Mouse (Mus musculus) olfactory bulb, adult 2 months (tissue): Measurements from ENCODE around the gene Flg. TPM values are rescaled to one million over a fixed set of nuclear protein-coding genes. Genes with fewer than 3 reads are reported as not detected.

Experiments
- H3K27ac ChIP-seq: fragments of 200-500 bp; 2 replicates; pipeline ENCODE4 v1.5.1; 2012; ENCODE audit warnings: low read depth, low read length; ENCODE audit not compliant: insufficient read depth
- H3K4me1 ChIP-seq: fragments of 200-500 bp; 2 replicates; pipeline ENCODE4 v1.6.1; 2012; ENCODE audit warnings: low read length; ENCODE audit not compliant: control insufficient read depth, insufficient read depth
- H3K4me3 ChIP-seq: fragments of 200-500 bp; 2 replicates; pipeline ENCODE4 v1.5.1; 2012; ENCODE audit warnings: mild to moderate bottlenecking, low read depth, low read length, moderate library complexity; ENCODE audit not compliant: insufficient read depth
- CTCF ChIP-seq: fragments of 200-500 bp; IDR thresholded peaks from 2 replicates; pipeline ENCODE4 v1.5.1; 2012; ENCODE audit warnings: low read depth, mild to moderate bottlenecking, low read length, moderate library complexity; ENCODE audit not compliant: insufficient read depth
- POLR2A ChIP-seq: fragments of 200-500 bp; IDR thresholded peaks from 2 replicates; pipeline ENCODE4 v1.6.1; 2012; ENCODE audit warnings: mild to moderate bottlenecking, low read depth, low read length, moderate library complexity; ENCODE audit not compliant: insufficient read depth
- WGBS: fragments of 180-500 bp; shearing (Covaris S2); methylation state at CpG from one replicate; pipeline ENCODE4 v1.1.7; 2018; 5-methylcytosine and 5-hydroxymethylcytosine counted together
- polyA plus RNA-seq: library from polyadenylated mRNA; stranded (reverse); fragments of >200 nt; gene quantifications from 2 replicates; pipeline ENCODE4 v1.2.4, GENCODE M21; 2012; ENCODE audit warnings: low replicate concordance; ENCODE audit not compliant: missing spikeins, insufficient read depth, insufficient read length

Gene Flg
- not detected in 2 replicates for polyA plus RNA-seq

DNA sequence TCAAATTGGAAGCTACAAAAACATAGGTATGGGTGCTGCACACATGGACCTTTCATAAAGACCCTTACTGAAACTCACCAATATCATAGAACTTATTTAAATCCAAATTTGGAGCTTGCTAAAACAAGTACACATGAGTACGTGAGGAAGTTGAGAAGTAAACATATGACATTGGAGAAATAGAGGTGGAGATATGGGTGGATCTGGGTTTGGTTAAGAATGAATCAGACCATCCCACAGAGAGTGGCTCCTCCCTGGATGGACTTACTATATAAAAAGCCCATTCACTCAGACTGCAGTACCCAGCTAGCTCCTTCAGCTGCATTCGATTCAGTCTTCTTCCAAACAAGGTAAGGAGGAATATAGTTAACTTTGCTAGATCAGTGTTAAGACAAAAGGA lies at the start of gene Flg:
TSS of gene Flg (plus strand) at position 301 of the 400 bp plus-strand sequence.
- Histone ChIP-seq H3K4me1 (no peaks in the 10 kb centered on the region), H3K4me3 (no peak within 1 kb of the TSS), H3K27ac (no peak within 1 kb of the TSS)
- WGBS = 84% methylated on average over 2 of the region's 2 CpGs
- TF ChIP-seq CTCF = no peak
- no peak for TF ChIP-seq POLR2A

DNA sequence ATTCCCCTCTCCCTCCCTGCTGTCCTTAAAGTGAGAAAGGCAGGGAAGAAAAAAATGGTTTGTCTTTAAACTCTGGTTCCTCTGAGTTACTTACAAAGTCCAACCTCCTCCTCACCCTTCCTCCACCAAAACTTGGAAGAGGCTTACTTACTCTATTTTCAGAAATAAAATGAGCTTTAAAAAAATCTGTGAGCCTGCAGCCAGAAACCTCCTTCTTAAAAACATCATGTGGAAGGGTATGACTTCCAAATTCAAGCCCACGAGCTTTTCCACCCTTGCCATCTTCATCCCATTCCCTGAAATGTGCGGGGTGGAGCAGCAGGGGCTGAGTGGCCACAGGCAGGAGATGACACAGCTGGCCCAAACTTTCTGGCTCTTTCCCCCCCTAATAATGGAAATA lies 24.2 kb downstream of the Flg start:
- Histone ChIP-seq H3K4me3 (no peak overlapping the region), H3K4me1 (no peaks in the 10 kb centered on the region; the same call in 1 of the 2 replicates), H3K27ac (no peak overlapping the region)
- TF ChIP-seq POLR2A (no peak), CTCF (no peak)
- WGBS = 68% methylated on average over 2 of the region's 2 CpGs

DNA sequence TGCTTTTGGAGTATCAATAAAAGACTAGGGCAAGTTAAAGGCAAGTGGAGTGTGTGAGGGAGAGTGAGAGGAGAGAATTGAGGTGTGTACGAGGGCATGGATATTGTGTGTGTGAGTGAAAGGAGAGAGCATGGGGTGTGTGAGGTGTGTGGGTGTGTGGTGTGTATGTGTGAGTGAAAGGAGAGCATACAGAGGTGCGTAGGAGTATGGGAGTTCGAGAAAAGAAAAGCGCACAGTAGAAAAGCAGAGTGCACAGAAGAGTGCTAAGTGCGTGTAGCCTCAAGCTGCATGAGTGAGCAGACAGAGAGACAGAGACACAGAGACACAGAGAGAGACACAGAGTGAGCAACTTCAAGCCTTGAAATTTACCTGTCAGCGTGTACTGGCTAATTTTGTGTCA lies 26.5 kb downstream of the Flg start:
- WGBS = 83% methylated on average over 6 of the region's 6 CpGs
- no peaks in the 10 kb centered on the region; the same call in 1 of the 2 replicates for H3K4me1 ChIP-seq
- no peak overlapping the region for H3K4me3 ChIP-seq
- H3K27ac ChIP-seq = no peak overlapping the region
- no peak for TF ChIP-seq POLR2A
- TF ChIP-seq CTCF = no peak

DNA sequence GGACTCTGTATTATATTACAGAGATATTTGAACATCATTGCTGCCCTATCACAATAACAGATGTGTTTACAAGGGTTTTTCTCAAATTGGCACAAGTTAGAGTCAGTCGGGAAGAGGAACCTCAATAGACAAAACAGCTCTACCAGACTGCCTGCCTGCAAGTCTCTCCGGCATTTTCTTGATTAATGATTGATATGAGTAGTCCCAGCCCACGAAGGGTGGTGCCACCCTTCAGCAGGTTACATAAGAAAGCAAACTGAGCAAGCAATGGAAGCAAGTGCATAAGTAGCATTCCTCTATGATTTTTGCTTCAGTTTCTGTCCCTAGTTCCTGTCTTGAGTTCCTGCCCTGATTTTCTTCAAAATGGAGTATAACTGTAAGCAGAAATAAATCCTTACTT lies 28.6 kb downstream of the Flg start:
- TF ChIP-seq POLR2A (no peak), CTCF (no peak)
- no peak overlapping the region for H3K4me3 ChIP-seq
- no peak overlapping the region for H3K27ac ChIP-seq
- WGBS = 77% methylated on average over 3 of the region's 3 CpGs
- no peaks in the 10 kb centered on the region; the same call in 1 of the 2 replicates for H3K4me1 ChIP-seq

DNA sequence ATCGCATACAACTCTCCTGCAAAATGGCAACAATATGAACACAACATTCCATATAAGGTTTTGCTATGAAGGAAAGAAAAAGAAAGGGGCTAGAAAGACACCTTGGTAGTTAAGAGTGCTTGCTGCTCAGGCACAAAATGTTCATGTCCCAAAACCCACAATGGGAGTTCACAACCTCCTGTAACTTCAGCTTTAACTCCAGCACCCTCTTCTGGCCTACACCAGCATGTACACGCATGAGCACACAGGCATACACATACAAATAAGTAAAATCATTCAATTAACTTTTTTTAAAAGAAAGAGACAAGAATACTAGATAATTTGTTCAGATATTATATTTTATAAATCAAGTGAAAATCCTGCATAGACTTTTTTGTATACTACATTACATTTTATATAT lies 32.8 kb downstream of the Flg start:
- Histone ChIP-seq H3K4me3 (no peak overlapping the region), H3K27ac (no peak overlapping the region), H3K4me1 (no peaks in the 10 kb centered on the region)
- TF ChIP-seq CTCF = no peak
- TF ChIP-seq POLR2A = no peak
- 85% methylated on average over 2 of the region's 2 CpGs for WGBS

DNA sequence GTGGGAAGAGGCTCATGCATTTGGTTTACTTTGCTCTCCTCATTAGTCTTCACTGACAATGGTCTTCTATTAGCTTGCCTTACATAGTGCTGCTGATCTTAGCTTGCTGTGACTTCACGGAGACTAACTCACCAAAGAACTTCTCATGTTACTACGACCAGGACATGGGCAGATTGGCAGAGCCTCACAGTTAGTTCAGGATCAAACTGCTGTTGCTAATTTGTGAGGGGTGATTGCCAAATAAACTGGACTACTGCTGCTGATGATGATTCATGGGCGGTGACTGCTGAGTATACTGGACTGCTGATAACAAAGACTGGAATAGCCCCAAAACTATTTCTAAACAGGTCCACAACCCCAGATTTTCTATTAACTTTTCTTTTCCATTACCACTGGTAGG lies 38.0 kb downstream of the Flg start:
- WGBS = 71% methylated on average over 3 of the region's 3 CpGs
- Histone ChIP-seq H3K27ac (no peak overlapping the region), H3K4me3 (no peak overlapping the region), H3K4me1 (no peaks in the 10 kb centered on the region)
- no peak for TF ChIP-seq POLR2A
- TF ChIP-seq CTCF = no peak

DNA sequence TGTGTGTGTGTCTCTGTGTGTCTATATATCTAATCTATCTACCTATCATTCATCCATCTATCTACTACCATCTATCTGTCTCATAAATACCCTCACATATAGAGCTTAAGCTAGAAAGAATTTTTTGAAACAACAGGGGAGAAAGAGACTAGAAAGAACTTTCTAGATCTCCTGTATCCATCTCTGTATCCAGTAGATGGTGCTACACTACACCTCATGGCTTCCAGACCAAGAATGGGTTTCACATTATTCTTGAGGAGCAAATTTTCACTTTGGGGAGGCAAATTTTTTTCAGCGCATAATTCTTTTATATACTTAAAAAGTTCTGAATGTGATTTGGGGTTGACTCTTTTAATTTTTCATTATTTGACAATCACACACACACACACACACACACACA lies 41.1 kb downstream of the Flg start:
- no peaks in the 10 kb centered on the region for H3K4me1 ChIP-seq
- H3K4me3 ChIP-seq = no peak overlapping the region
- 92% methylated on average over 1 of the region's 1 CpGs for WGBS
- TF ChIP-seq CTCF = no peak
- no peak for TF ChIP-seq POLR2A
- H3K27ac ChIP-seq = no peak overlapping the region

DNA sequence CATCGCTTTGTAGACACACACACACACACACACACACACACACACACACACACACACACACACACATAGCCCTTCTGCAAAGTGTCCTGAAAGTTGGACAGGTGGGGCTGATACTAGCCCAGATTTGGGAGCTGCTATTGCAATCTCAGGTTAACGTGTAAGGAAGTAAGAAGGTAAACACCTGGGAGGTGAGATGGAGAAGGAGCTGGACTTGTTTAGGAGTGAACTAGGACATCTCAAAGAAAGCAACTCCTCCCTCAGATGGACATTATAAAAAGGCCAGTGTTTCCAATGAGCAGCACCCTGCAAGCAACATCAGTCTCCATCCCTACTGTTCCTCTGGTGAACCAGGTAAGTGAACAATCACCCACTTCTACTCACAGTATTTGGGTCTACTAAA lies 46.1 kb downstream of the Flg start, which contains the start of gene Hrnr:
TSS of gene Hrnr (plus strand) at position 301 of the 400 bp plus-strand sequence.
- H3K4me3 ChIP-seq = no peak within 1 kb of the TSS
- 82% methylated on average over 2 of the region's 2 CpGs for WGBS
- TF ChIP-seq CTCF (no peak), POLR2A (no peak)
- no peaks in the 10 kb centered on the region for H3K4me1 ChIP-seq
- no peak within 1 kb of the TSS for H3K27ac ChIP-seq

DNA sequence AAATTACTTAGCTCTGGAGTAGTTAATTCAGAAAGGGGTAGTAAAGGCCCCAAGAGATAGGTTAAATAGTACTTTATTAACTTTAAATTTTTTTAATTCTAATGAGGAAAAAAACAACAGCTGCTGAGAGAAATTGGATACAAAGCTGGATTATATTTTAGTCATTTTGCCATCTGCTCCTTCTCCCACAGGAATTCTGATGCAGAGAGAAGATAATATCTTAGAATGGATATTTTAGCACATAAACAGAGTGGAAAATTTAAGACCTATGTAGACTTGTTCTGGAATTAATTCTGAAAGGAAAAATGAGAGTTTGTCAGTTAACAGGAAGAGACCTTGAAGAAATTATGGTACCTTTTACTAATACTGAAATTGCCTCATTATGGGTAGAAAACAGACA lies 64.4 kb downstream of the Flg start:
- no peak for TF ChIP-seq POLR2A
- no peak for TF ChIP-seq CTCF
- H3K27ac ChIP-seq = no peak overlapping the region

DNA sequence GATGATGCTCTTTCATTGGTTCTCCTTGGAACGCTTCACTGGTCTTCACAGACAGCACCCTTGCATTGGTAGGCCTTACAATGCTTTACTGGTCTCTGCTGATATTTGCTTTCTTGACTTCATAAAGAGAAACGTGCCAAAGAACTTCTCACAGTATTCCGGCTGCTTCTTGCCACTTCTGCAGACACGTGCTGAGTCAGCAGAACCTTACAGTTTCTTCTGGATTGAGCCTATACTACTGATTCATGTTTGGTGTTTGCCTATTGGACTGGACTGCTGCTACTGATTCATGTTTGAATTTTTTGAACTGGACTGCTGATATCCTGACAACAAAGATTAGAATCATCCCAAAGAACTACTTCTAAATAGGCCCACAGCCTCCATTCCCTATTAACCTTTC lies 66.7 kb downstream of the Flg start:
- TF ChIP-seq POLR2A (no peak), CTCF (no peak)
- H3K4me1 ChIP-seq = no peaks in the 10 kb centered on the region
- WGBS = 93% methylated on average over 4 of the region's 4 CpGs
- H3K4me3 ChIP-seq = no peak overlapping the region
- H3K27ac ChIP-seq = no peak overlapping the region

More for the DNA sequence above, 64.4 kb downstream of the Flg start:
- Histone ChIP-seq H3K4me1 (no peaks in the 10 kb centered on the region), H3K4me3 (no peak overlapping the region)

Other genes with a start within 250 kb of the Flg start
- not detected in 2 replicates for gene Gm4858, start 204.7 kb upstream of the Flg start, polyA plus RNA-seq
- gene Crnn, start 128.7 kb upstream of the Flg start, polyA plus RNA-seq = not detected in 2 replicates
- not detected in 2 replicates for gene Flg2, start 76.2 kb upstream of the Flg start, polyA plus RNA-seq
- not detected in 2 replicates for gene Hrnr, start 46.2 kb downstream of the Flg start, polyA plus RNA-seq
- not detected in 2 replicates for gene Rptn, start 120.2 kb downstream of the Flg start, polyA plus RNA-seq
- not detected in 2 replicates for gene Tchh, start 168.8 kb downstream of the Flg start, polyA plus RNA-seq
- not detected in 2 replicates for gene Tchhl1, start 195.2 kb downstream of the Flg start, polyA plus RNA-seq
- gene S100a11, start 247.0 kb downstream of the Flg start, polyA plus RNA-seq = not detected in 2 replicates